Mouse (Mus musculus) stomach, embryonic 16.5 days (tissue): ENCODE measurements around the gene Col23a1. TPM values are rescaled to one million over a fixed set of nuclear protein-coding genes. Genes with fewer than 3 reads are reported as not detected.
A peak's percentile ranks its signal among the peaks of the same experiment; 100 is the strongest.
"Not testable (repeated sequence)": the region's sequence is repeated elsewhere in the genome, so short reads cannot be mapped to it uniquely, and the experiment has no call there.

Source experiments
- ATAC-seq: fragments of 200-750 bp; cut with Nextera tagmentation; 2 replicates; pipeline ENCODE4 v1.8.0; 2017; ENCODE audit warnings: moderate number of reproducible peaks, moderate TSS enrichment; ENCODE audit not compliant: insufficient read depth, low FRiP score
- H3K27ac ChIP-seq: fragments of 300-500 bp; sonication (generic); 2 replicates; pipeline ENCODE4 v1.5.1; 2014; ENCODE audit warnings: low read length
- H3K27me3 ChIP-seq: fragments of 300-500 bp; sonication (generic); 2 replicates; pipeline ENCODE4 v1.6.1; 2014; ENCODE audit warnings: low read length, control low read depth, mixed read lengths; ENCODE audit not compliant: control insufficient read depth, insufficient read depth
- H3K36me3 ChIP-seq: fragments of 300-500 bp; sonication (generic); 2 replicates; pipeline ENCODE4 v1.6.1; 2014; ENCODE audit warnings: low read length; ENCODE audit not compliant: control insufficient read depth, insufficient read depth
- H3K4me1 ChIP-seq: fragments of 300-500 bp; sonication (generic); 2 replicates; pipeline ENCODE4 v1.6.1; 2014; ENCODE audit warnings: low read length, control low read depth, mixed read lengths; ENCODE audit not compliant: control insufficient read depth, insufficient read depth
- H3K4me2 ChIP-seq: fragments of 300-500 bp; sonication (generic); 2 replicates; pipeline ENCODE4 v1.6.1; 2014; ENCODE audit warnings: low read depth, low read length, mixed read lengths
- H3K4me3 ChIP-seq: fragments of 300-500 bp; sonication (generic); replicated peaks from 2 replicates; pipeline ENCODE4 v1.5.1; 2014; ENCODE audit warnings: mild to moderate bottlenecking, low read length
- H3K9ac ChIP-seq: fragments of 300-500 bp; sonication (generic); 2 replicates; pipeline ENCODE4 v1.6.1; 2014; ENCODE audit warnings: low read length
- H3K9me3 ChIP-seq: fragments of 300-500 bp; sonication (generic); replicated peaks from 2 replicates; pipeline ENCODE4 v1.6.1; 2016; ENCODE audit warnings: low read length, control low read depth; ENCODE audit not compliant: control insufficient read depth
- WGBS: fragments of 180-500 bp; shearing (Covaris S2); extraction: QIAGEN DNeasy Blood & Tissue Kit; methylation state at CpG from one replicate; pipeline ENCODE4 v1.1.7; 2014; 5-methylcytosine and 5-hydroxymethylcytosine counted together
- polyA plus RNA-seq: library from polyadenylated mRNA; unstranded; fragments of >200 nt; fragmentation: Nextera tagmentation; extraction: Ambion mirVana; gene quantifications from 2 replicates; pipeline ENCODE4 v1.2.1, GENCODE M21; 2015

The Col23a1 gene
- polyA plus RNA-seq, 1 experiment from 2014 or later: 7.0 TPM

- not testable (repeated sequence) for H3K9me3 ChIP-seq, H3K4me1 ChIP-seq, ATAC-seq, H3K9ac ChIP-seq, H3K4me3 ChIP-seq, H3K27me3 ChIP-seq, H3K27ac ChIP-seq, H3K4me2 ChIP-seq, H3K36me3 ChIP-seq
- WGBS: 88% methylated on average over 9 of the region's 9 CpGs
These were observed 69.3 kb downstream of the Col23a1 start for GRCm38 (mm10) chr11:51358981-51359380.

- no peak overlapping the region for H3K9ac ChIP-seq
- 70% methylated on average over 5 of the region's 5 CpGs for WGBS
- H3K9me3 ChIP-seq: no peaks in the 10 kb centered on the region
- no peaks in the 10 kb centered on the region for H3K36me3 ChIP-seq
- no peaks in the 10 kb centered on the region for H3K4me1 ChIP-seq
- H3K4me3 ChIP-seq: no peak overlapping the region
- no peak overlapping the region for H3K27ac ChIP-seq
- ATAC-seq: no peak
- H3K27me3 ChIP-seq: no peaks in the 10 kb centered on the region
- no peak overlapping the region for H3K4me2 ChIP-seq
These were observed 74.6 kb downstream of the Col23a1 start for GRCm38 (mm10) chr11:51364353-51364752.

- Histone ChIP-seq H3K9ac (no peak overlapping the region), H3K27me3 (no peaks in the 10 kb centered on the region), H3K4me3 (no peak overlapping the region), H3K4me1 (peaks cover 4% of the 10 kb centered on the region; the same call in 1 of the 2 replicates), H3K4me2 (no peak overlapping the region), H3K36me3 (no peaks in the 10 kb centered on the region), H3K9me3 (no peaks in the 10 kb centered on the region), H3K27ac (no peak overlapping the region)
- WGBS: 74% methylated on average over 5 of the region's 5 CpGs
- ATAC-seq: no peak
These were observed 77.6 kb downstream of the Col23a1 start for GRCm38 (mm10) chr11:51367334-51367733.

GRCm38 (mm10) chr11:51370273-51370672, 80.6 kb downstream of the Col23a1 start:
- H3K4me3 ChIP-seq: no peak overlapping the region
- H3K27ac ChIP-seq: no peak overlapping the region
- H3K36me3 ChIP-seq: no peaks in the 10 kb centered on the region
- H3K4me2 ChIP-seq: no peak overlapping the region
- H3K9me3 ChIP-seq: no peaks in the 10 kb centered on the region
- H3K9ac ChIP-seq: no peak overlapping the region
- 40% methylated on average over 4 of the region's 4 CpGs for WGBS
- peaks cover 4% of the 10 kb centered on the region; the same call in 1 of the 2 replicates for H3K4me1 ChIP-seq
- no peak for ATAC-seq
- no peaks in the 10 kb centered on the region for H3K27me3 ChIP-seq

GRCm38 (mm10) chr11:51371321-51371720, 81.6 kb downstream of the Col23a1 start:
- Histone ChIP-seq H3K36me3 (no peaks in the 10 kb centered on the region), H3K4me3 (no peak overlapping the region), H3K27ac (no peak overlapping the region), H3K9me3 (no peaks in the 10 kb centered on the region), H3K27me3 (no peaks in the 10 kb centered on the region), H3K4me2 (no peak overlapping the region), H3K4me1 (peaks cover 4% of the 10 kb centered on the region; the same call in 1 of the 2 replicates), H3K9ac (no peak overlapping the region)
- 70% methylated on average over 4 of the region's 4 CpGs for WGBS
- 0 out of 2 replicates have a peak, but pooled peaks have one; percentile 12 for ATAC-seq

GRCm38 (mm10) chr11:51371926-51372325, 82.2 kb downstream of the Col23a1 start:
- H3K27ac ChIP-seq: no peak overlapping the region
- no peak for ATAC-seq
- WGBS: 60% methylated on average over 1 of the region's 1 CpGs

GRCm38 (mm10) chr11:51377199-51377598, 87.5 kb downstream of the Col23a1 start:
- ATAC-seq: peak; percentile 54; the same call in 1 of the 2 replicates
- Histone ChIP-seq H3K9ac (no peak overlapping the region), H3K4me2 (no peak overlapping the region), H3K27ac (no peak overlapping the region), H3K27me3 (no peaks in the 10 kb centered on the region), H3K36me3 (no peaks in the 10 kb centered on the region), H3K4me1 (no peaks in the 10 kb centered on the region), H3K4me3 (no peak overlapping the region), H3K9me3 (no peaks in the 10 kb centered on the region)
- WGBS: 59% methylated on average over 5 of the region's 5 CpGs

More at GRCm38 (mm10) chr11:51371926-51372325, 82.2 kb downstream of the Col23a1 start:
- Histone ChIP-seq H3K9ac (no peak overlapping the region), H3K4me1 (peaks cover 4% of the 10 kb centered on the region; the same call in 1 of the 2 replicates), H3K4me2 (no peak overlapping the region), H3K27me3 (no peaks in the 10 kb centered on the region), H3K4me3 (no peak overlapping the region), H3K9me3 (no peaks in the 10 kb centered on the region), H3K36me3 (no peaks in the 10 kb centered on the region)

- 26% methylated on average over 8 of the region's 8 CpGs for WGBS
- Histone ChIP-seq H3K9me3 (no peaks in the 10 kb centered on the region), H3K27ac (0 out of 2 replicates have a peak overlapping the region, but pooled peaks have one; percentile 67), H3K4me3 (no peak overlapping the region), H3K4me2 (no peak overlapping the region), H3K36me3 (no peaks in the 10 kb centered on the region), H3K4me1 (peaks cover 27% of the 10 kb centered on the region), H3K27me3 (no peaks in the 10 kb centered on the region), H3K9ac (no peak overlapping the region)
- ATAC-seq: peak; percentile 81
These were observed 99.2 kb downstream of the Col23a1 start for GRCm38 (mm10) chr11:51388892-51389340.

GRCm38 (mm10) chr11:51389763-51390162, 100.0 kb downstream of the Col23a1 start:
- Histone ChIP-seq H3K4me1 (peaks cover 22% of the 10 kb centered on the region), H3K36me3 (no peaks in the 10 kb centered on the region), H3K4me2 (no peak overlapping the region), H3K9ac (no peak overlapping the region), H3K27ac (peak overlapping the region; percentile 67; the same call in 1 of the 2 replicates), H3K27me3 (no peaks in the 10 kb centered on the region), H3K9me3 (no peaks in the 10 kb centered on the region), H3K4me3 (no peak overlapping the region)
- 57% methylated on average over 10 of the region's 10 CpGs for WGBS
- no peak for ATAC-seq
